Mouse (Mus musculus): ENCODE measurements at regions not wholly inside any gene's neighbourhood (a gene's known extent, or its start where the extent isn't known, plus 50 kb on each side); places are given as distances from the start of the nearest gene placed in this dataset.

GRCm38 (mm10) chr9:27556315-27557225 lies 160.0 kb downstream of the Spata19 start:
- no peak for DNase-seq (ENCODE audit: low read depth, low spot score)

- DNase-seq (ENCODE audit: low read depth, low spot score): no peak
Observed at GRCm38 (mm10) chr9:27557886-27558285, 161.3 kb downstream of the Spata19 start.

- DNase-seq (ENCODE audit: low read depth, low spot score): no peak
Observed at GRCm38 (mm10) chr9:27558286-27558685, 161.7 kb downstream of the Spata19 start.

GRCm38 (mm10) chr9:27568372-27569053 lies 171.9 kb downstream of the Spata19 start:
- DNase-seq (ENCODE audit: low read depth, low spot score): peak; percentile 14

GRCm38 (mm10) chr9:27569054-27569387 lies 172.4 kb downstream of the Spata19 start:
- DNase-seq (ENCODE audit: low read depth, low spot score): no peak

GRCm38 (mm10) chr9:27617096-27617839 lies 173.3 kb upstream of the Opcml start:
- DNase-seq (ENCODE audit: low read depth, low spot score): no peak

- DNase-seq (ENCODE audit: low read depth, low spot score): no peak
Observed at GRCm38 (mm10) chr9:27634901-27635300, 155.7 kb upstream of the Opcml start.

GRCm38 (mm10) chr9:27640611-27641010 lies 150.0 kb upstream of the Opcml start:
- no peak for DNase-seq (ENCODE audit: low read depth, low spot score)

- DNase-seq (ENCODE audit: low read depth, low spot score): no peak
Observed at GRCm38 (mm10) chr9:27643312-27643711, 147.3 kb upstream of the Opcml start.

- DNase-seq (ENCODE audit: low read depth, low spot score): no peak
Observed at GRCm38 (mm10) chr9:27643916-27644315, 146.7 kb upstream of the Opcml start.

GRCm38 (mm10) chr9:27645435-27645834 lies 145.1 kb upstream of the Opcml start:
- no peak for DNase-seq (ENCODE audit: low read depth, low spot score)

GRCm38 (mm10) chr9:27646100-27646499 lies 144.5 kb upstream of the Opcml start:
- DNase-seq (ENCODE audit: low read depth, low spot score): no peak

- DNase-seq (ENCODE audit: low read depth, low spot score): no peak
Observed at GRCm38 (mm10) chr9:27646956-27647355, 143.6 kb upstream of the Opcml start.

- DNase-seq (ENCODE audit: low read depth, low spot score): no peak
Observed at GRCm38 (mm10) chr9:27658001-27658400, 132.6 kb upstream of the Opcml start.

- DNase-seq (ENCODE audit: low read depth, low spot score): no peak
Observed at GRCm38 (mm10) chr9:27661431-27662300, 128.9 kb upstream of the Opcml start.

- no peak for DNase-seq (ENCODE audit: low read depth, low spot score)
Observed at GRCm38 (mm10) chr9:27663230-27663629, 127.3 kb upstream of the Opcml start.

- no peak for DNase-seq (ENCODE audit: low read depth, low spot score)
Observed at GRCm38 (mm10) chr9:27665659-27666058, 124.9 kb upstream of the Opcml start.

- DNase-seq (ENCODE audit: low read depth, low spot score): no peak
Observed at GRCm38 (mm10) chr9:27670032-27670740, 120.4 kb upstream of the Opcml start.

GRCm38 (mm10) chr9:27685325-27685724 lies 105.2 kb upstream of the Opcml start:
- DNase-seq (ENCODE audit: low read depth, low spot score): no peak

- DNase-seq (ENCODE audit: low read depth, low spot score): no peak
Observed at GRCm38 (mm10) chr9:27691616-27692015, 99.0 kb upstream of the Opcml start.

- DNase-seq (ENCODE audit: low read depth, low spot score): no peak
Observed at GRCm38 (mm10) chr9:27692751-27693150, 97.8 kb upstream of the Opcml start.

Measured in mesoderm, embryonic 11.5 days (tissue).